Mouse (Mus musculus): ENCODE results near the gene Srgap2. TPM values are rescaled to one million over a fixed set of nuclear protein-coding genes. Genes with fewer than 3 reads are reported as not detected.

Gene Srgap2
- total and polyA plus RNA-seq, 2 experiments from 2014 or later = 5.9 to 18.1 TPM

DNA sequence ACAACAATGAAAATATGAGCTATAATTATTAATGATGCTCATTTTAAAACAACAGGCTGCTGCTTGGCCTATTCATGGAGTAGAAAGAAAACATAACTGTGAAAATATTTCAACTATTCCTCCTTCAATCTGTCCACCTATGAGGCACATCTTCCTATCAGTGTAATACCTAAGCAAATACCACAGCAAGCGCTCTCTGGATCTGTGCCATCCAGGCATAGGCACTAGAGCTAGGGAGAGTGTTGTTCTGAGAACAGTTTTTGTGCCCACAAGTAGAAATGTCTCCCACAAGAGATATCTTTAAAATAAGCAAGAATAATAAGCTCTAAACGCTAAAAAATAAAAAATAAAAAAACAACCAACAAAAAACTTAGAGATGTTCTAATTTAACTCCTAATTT, 14.0 kb downstream of the Srgap2 start:
- DNase-seq (ENCODE audit: low spot score) (no peak), ATAC-seq (ENCODE audit: insufficient read depth, low read depth) (no peak)
- H3K27ac ChIP-seq (ENCODE audit: low read depth) = no peak overlapping the region
- H3K36me3 ChIP-seq (replicated peaks; ENCODE audit: control insufficient read depth, insufficient read depth, low read length) = no peaks in the 10 kb centered on the region; the same call in 1 of the 2 replicates
- H3K9me3 ChIP-seq (replicated peaks; ENCODE audit: control insufficient read depth, low read length) = no peaks in the 10 kb centered on the region
- H3K4me1 ChIP-seq (ENCODE audit: control insufficient read depth, insufficient read depth) = peaks cover 20% of the 10 kb centered on the region
- H3K4me2 ChIP-seq (ENCODE audit: low read depth, low read length) = no peak overlapping the region
- H3K9ac ChIP-seq (replicated peaks; ENCODE audit: low read depth, low read length) = no peak overlapping the region
- H3K27me3 ChIP-seq (ENCODE audit: control insufficient read depth, insufficient read depth, low read length) = no peaks in the 10 kb centered on the region
- TF ChIP-seq EP300 (IDR thresholded peaks at IDR 0.05; ENCODE audit: low read depth) = no peak
- TF ChIP-seq CTCF (IDR thresholded peaks at IDR 0.05; ENCODE audit: low read depth) = no peak
- WGBS = 48% methylated on average over 2 of the region's 2 CpGs
- H3K4me3 ChIP-seq (ENCODE audit: low read depth, low read length) = no peak overlapping the region

GRCm38 (mm10) chr1:131511661-131512500, 15.3 kb downstream of the Srgap2 start:
- Histone ChIP-seq H3K4me3 (ENCODE audit: low read depth, low read length) (no peak overlapping the region), H3K36me3 (replicated peaks; ENCODE audit: control insufficient read depth, insufficient read depth, low read length) (no peaks in the 10 kb centered on the region; the same call in 1 of the 2 replicates), H3K27me3 (ENCODE audit: control insufficient read depth, insufficient read depth, low read length) (no peaks in the 10 kb centered on the region), H3K4me2 (ENCODE audit: low read depth, low read length) (no peak overlapping the region), H3K9ac (replicated peaks; ENCODE audit: low read depth, low read length) (no peak overlapping the region), H3K9me3 (replicated peaks; ENCODE audit: control insufficient read depth, low read length) (no peaks in the 10 kb centered on the region), H3K4me1 (ENCODE audit: control insufficient read depth, insufficient read depth) (peaks cover 20% of the 10 kb centered on the region), H3K27ac (ENCODE audit: low read depth) (peak overlapping the region; percentile 20; the same call in 1 of the 2 replicates)
- no peak for DNase-seq (ENCODE audit: low spot score)
- ATAC-seq (ENCODE audit: insufficient read depth, low read depth) = no peak
- 61% methylated on average over 3 of the region's 3 CpGs for WGBS
- no peak for TF ChIP-seq CTCF (IDR thresholded peaks at IDR 0.05; ENCODE audit: low read depth)

DNA sequence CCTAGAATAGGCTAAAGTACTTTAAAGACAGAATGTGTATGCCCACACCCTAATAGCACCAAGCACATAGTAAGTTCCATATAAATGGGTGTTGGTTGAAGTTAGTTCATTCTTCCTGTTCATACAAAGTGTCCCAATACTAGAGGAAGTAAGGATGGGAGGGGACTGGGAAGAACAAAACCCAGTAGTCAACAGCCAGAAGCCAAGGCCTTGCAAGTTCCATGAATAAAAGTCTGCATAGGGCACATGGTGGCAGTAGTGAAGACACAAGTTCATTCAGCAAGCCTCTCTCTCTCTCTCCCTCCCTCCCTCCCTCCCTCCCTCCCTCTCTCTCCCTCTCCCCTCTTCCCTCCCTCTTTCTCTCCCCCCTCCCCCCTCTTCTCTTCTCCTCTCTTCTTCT, 16.0 kb downstream of the Srgap2 start:
- H3K9me3 ChIP-seq (replicated peaks; ENCODE audit: control insufficient read depth, low read length) = no peaks in the 10 kb centered on the region
- H3K9ac ChIP-seq (replicated peaks; ENCODE audit: low read depth, low read length) = no peak overlapping the region
- H3K27ac ChIP-seq (ENCODE audit: low read depth) = no peak overlapping the region
- H3K4me2 ChIP-seq (ENCODE audit: low read depth, low read length) = no peak overlapping the region
- no peaks in the 10 kb centered on the region; the same call in 1 of the 2 replicates for H3K36me3 ChIP-seq (replicated peaks; ENCODE audit: control insufficient read depth, insufficient read depth, low read length)
- H3K4me1 ChIP-seq (ENCODE audit: control insufficient read depth, insufficient read depth) = peaks cover 20% of the 10 kb centered on the region
- no peak for DNase-seq (ENCODE audit: low spot score)
- no peaks in the 10 kb centered on the region for H3K27me3 ChIP-seq (ENCODE audit: control insufficient read depth, insufficient read depth, low read length)
- no peak for ATAC-seq (ENCODE audit: insufficient read depth, low read depth)
- TF ChIP-seq CTCF (IDR thresholded peaks at IDR 0.05; ENCODE audit: low read depth) (no peak), EP300 (IDR thresholded peaks at IDR 0.05; ENCODE audit: low read depth) (no peak)
- no peak overlapping the region for H3K4me3 ChIP-seq (ENCODE audit: low read depth, low read length)

DNA sequence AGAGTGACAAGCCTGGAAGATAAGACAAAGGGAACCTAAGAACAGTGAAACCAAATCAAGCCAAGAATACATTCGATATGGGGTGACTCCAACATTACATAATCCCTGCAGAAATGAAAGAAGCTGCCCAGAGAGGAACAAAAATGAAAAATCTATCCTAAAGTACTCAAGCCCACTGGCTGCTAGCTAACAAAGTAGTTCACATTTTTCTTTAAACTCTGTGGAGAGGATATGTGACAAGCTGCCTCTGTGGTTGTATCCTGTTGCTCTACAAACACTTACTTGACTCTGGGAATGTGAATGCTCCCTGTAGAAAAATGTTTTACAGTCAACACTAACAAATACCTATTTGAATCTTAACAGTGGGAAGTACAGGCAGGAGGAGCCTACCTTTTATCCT, 25.5 kb downstream of the Srgap2 start:
- DNase-seq (ENCODE audit: low spot score) = no peak
- Histone ChIP-seq H3K27ac (ENCODE audit: low read depth) (peak overlapping the region; percentile 7; the same call in 1 of the 2 replicates), H3K9me3 (replicated peaks; ENCODE audit: control insufficient read depth, low read length) (no peaks in the 10 kb centered on the region), H3K4me2 (ENCODE audit: low read depth, low read length) (no peak overlapping the region), H3K36me3 (replicated peaks; ENCODE audit: control insufficient read depth, insufficient read depth, low read length) (no peaks in the 10 kb centered on the region), H3K9ac (replicated peaks; ENCODE audit: low read depth, low read length) (no peak overlapping the region), H3K4me1 (ENCODE audit: control insufficient read depth, insufficient read depth) (peaks cover 4% of the 10 kb centered on the region; the same call in 1 of the 2 replicates), H3K4me3 (ENCODE audit: low read depth, low read length) (no peak overlapping the region), H3K27me3 (ENCODE audit: control insufficient read depth, insufficient read depth, low read length) (no peaks in the 10 kb centered on the region)
- no peak for ATAC-seq (ENCODE audit: insufficient read depth, low read depth)
- WGBS = 45% methylated on average over 1 of the region's 1 CpGs
- TF ChIP-seq CTCF (IDR thresholded peaks at IDR 0.05; ENCODE audit: low read depth) = no peak
- no peak for TF ChIP-seq EP300 (IDR thresholded peaks at IDR 0.05; ENCODE audit: low read depth)

GRCm38 (mm10) chr1:131498231-131498630, 28.9 kb downstream of the Srgap2 start:
- no peak for ATAC-seq (ENCODE audit: insufficient read depth, low read depth)
- H3K27ac ChIP-seq (ENCODE audit: low read depth) = no peak overlapping the region

More at GRCm38 (mm10) chr1:131498231-131498630, 28.9 kb downstream of the Srgap2 start:
- Histone ChIP-seq H3K9me3 (replicated peaks; ENCODE audit: control insufficient read depth, low read length) (no peaks in the 10 kb centered on the region), H3K27me3 (ENCODE audit: control insufficient read depth, insufficient read depth, low read length) (no peaks in the 10 kb centered on the region), H3K36me3 (replicated peaks; ENCODE audit: control insufficient read depth, insufficient read depth, low read length) (no peaks in the 10 kb centered on the region), H3K4me1 (ENCODE audit: control insufficient read depth, insufficient read depth) (peaks cover 21% of the 10 kb centered on the region), H3K9ac (replicated peaks; ENCODE audit: low read depth, low read length) (no peak overlapping the region), H3K4me3 (ENCODE audit: low read depth, low read length) (no peak overlapping the region), H3K4me2 (ENCODE audit: low read depth, low read length) (no peak overlapping the region)
- no peak for DNase-seq (ENCODE audit: low spot score)
- WGBS = 86% methylated on average over 1 of the region's 1 CpGs
- TF ChIP-seq CTCF (IDR thresholded peaks at IDR 0.05; ENCODE audit: low read depth) (no peak), EP300 (IDR thresholded peaks at IDR 0.05; ENCODE audit: low read depth) (no peak)
